Mouse (Mus musculus): ENCODE results near the gene Arf4.

The Arf4 gene

GRCm38 (mm10) chr14:26637851-26638707 is at the start of gene Arf4:
Gene Arf4 (plus strand): TSS chr14:26638074.
- DNase-seq: peak; percentile 98

DNA sequence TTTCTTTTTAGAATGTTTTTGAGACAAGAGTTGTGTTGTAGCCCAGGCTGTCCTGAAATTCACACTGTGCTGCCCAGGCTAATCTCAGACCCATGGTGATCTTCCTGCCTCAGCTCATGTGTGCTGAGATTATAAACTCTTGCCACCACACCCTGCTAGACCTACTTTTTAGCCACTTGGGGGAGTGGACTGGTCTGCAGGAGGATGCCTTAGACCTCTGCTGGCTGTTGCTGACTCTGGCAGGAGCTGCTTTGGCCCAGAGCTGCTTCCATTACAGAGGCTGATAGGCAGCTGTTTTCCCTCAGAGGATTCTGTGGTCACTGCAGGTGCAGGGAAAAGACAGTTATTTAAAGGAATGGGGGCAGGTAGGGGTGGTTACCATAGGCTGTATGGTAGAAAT is 46.5 kb upstream of the Arf4 start:
- peak; percentile 25 for DNase-seq

GRCm38 (mm10) chr14:26593281-26593895 is 44.5 kb upstream of the Arf4 start:
- peak; percentile 42 for DNase-seq

- DNase-seq: peak; percentile 71
Measured at GRCm38 (mm10) chr14:26595167-26595566, 42.7 kb upstream of the Arf4 start.

DNA sequence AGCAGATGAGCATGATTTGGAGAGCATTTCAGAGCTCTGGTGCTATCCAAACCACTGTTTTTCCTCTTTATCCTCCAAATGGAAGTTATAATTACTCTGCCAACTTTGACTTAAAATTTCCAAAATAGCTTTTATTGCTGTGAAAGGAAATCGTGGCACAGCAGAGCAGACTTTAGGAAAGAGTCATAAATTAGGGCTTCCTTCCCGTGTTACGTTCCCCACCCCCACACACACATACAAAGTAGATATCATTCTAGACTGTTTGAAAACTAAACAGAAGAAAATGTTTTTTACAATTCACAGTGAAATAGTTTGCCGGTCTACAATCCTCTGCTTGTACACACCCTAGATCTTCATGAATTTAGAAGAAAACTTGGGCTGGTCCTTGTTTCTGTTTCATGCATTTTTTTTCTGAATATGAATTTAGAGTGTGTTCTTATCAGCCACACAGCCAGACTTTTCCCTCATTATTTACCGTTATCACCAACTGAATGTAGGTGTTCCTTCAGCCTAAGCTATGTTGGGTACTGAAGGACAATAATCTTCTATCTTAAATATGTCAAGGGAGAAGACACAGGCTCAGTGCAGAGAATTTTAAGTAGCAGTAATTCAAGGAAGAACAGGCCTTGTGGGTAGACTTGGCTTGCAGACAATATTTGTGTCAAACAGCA is 42.0 kb upstream of the Arf4 start:
- peak; percentile 7 for DNase-seq

GRCm38 (mm10) chr14:26605354-26605753 is 32.5 kb upstream of the Arf4 start:
- DNase-seq: no peak

DNA sequence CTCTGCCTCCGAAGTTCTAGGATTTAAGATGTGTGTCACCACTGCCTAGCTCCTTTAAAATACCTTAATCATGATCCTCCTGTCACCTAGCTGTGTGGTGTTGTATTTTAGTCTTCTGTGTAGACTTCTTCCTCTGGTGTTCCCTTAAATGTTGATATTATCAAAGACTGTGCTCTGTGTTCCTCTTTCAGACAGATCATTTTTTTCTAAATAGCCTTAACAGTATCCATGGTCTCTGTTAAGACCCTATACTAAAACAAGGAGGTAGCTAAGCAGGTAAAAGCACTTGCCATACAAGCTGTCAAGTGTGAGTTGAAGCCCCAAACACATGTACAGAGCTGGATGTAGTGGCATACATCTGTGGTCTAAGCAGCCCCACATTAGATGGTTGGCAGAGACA is 28.2 kb upstream of the Arf4 start:
- DNase-seq: no peak

- DNase-seq: no peak
Measured at GRCm38 (mm10) chr14:26610689-26611088, 27.2 kb upstream of the Arf4 start.

GRCm38 (mm10) chr14:26625301-26625700 is 12.6 kb upstream of the Arf4 start:
- no peak for DNase-seq

DNA sequence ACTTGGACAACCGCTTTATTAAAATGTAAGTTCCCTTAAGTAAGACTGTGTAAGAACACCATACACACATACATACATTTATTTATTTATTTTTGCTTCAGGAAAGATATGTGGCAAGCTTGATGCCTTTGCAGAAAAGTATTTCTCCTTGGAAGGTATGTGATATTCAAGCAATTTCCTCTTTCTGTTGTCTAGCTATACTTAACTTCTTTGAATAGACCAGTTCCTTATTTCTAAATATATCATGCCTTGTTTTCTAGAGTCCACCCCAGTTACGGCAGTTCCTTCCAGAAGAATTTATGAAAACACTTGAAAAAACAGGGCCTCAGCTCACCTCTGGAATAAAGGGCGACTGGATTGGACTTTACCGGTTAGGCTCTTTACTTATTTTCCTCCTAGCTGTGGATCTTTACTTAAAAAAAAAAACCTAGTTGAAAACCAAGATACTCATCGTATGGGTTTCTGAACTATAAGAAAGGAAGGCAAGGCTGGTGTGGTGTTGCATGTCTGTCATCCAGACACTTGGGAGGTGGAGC is 11.2 kb upstream of the Arf4 start:
- no peak for DNase-seq

- DNase-seq: no peak
Measured at GRCm38 (mm10) chr14:26637025-26637850, 636 bp upstream of the Arf4 start.

DNA sequence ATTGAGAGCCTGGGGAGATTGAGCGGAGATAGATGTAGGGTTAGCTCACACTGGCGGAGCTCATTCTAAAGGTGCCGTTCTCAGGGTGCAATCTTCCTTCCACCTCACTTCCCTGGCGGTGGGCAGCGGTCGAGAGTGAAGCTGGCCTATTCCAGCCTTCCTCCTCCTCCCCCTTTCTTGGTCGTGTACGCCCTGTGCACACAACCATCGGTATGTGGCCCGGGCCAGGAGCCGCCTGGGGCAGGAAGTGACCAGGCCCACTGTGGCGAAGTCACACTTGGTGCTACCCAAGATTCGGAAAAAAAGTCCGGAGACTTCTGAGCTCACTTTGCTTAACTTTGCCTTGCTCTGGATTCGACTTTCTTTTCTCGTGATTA is 822 bp downstream of the Arf4 start:
- peak; percentile 75 for DNase-seq

DNA sequence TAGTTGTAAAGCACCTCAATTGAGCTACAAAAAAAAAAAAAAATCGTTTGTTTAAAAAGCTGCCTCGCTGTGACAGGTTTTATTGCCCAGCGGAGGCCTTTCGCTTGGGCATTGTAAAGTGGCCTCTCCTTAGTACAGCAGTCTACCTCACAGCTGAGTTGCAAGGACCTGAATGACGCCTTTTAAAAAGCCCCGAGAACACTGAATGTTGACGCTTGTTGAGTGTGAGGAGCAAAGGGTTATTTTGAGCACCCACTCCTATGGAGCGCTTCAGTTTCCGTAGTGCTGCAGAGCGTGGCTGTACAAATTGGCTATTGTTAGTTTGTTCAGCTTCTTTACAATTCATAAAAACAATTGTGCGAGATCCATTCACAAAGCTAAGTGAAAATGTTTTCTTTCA is 1.4 kb downstream of the Arf4 start:
- DNase-seq: no peak

DNA sequence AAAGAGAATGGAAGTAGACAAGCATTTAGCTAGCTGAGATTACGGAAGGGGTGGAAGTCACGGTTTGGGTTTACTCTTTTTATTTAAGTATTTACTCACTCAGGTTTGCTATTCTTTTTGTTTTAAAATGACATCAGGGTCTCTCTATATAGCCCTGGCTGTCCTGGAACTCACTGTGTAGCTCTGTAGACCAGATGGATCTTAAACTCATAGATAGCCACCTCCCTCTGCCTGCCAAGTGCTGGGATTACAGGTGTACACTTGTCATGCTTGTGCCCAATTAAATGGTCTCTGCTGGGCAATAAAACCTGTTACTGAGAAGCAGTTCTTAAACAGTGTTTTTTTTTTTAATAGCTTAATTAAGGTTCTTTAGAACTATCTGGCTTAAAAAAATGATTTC is 2.1 kb downstream of the Arf4 start:
- DNase-seq: no peak

DNA sequence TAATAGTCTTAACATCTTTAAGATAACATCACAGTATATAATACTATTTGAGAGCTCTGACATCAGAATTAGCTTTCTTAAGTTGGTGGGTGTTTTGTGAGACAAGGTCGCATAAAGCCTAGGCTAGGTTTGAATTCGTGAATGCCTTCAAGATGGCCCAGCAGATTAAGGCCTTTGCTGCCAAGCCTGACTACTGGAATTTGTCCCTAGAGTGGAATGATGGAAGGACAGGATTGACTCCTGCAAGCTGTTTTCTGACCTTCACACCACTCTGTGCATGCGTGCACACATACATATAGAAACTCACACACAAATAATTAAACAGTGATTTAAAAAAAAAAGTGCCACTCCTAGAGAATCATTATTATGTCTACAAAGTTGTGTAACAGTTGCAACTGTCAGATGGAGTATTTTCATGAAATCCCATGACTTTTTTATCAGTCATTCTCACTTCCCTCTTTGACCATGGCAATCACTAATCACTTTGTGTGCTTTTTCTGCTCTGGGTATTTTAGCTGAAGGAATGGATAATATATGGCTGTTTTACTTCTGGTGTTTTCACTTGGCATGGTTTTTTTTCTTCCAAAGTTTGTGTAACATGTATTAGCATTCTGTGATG is 5.2 kb downstream of the Arf4 start:
- no peak for DNase-seq

DNA sequence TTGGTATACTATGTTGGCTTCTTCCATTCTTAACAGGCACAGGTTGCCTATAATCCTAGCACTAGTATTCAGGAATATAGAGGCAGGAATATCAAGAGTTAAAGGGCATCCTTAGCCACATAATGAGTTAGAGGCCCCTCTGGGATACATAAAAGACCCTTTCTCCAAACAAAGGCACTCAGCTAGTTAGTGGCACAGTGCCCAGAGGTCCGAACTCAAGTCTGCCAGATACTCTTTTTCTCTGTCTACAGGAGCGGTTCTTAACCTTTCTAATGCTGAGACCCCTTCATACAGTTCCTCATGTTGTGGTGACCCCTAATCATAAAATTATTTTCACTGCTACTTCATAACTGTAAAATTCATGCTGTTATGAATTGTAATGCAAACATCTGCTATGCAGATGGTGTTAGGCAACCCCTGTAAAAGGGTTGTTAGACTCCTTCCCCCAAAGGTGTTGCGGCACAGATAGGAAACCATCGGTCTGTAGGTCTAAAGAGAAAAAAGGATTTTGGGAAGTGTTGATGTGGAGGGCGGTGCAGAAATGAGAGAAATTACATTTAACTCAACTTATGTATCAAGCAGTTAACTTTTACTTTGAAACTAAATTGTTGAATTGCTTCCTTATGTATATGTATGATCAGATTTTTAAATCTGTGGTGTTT is 8.2 kb downstream of the Arf4 start:
- no peak for DNase-seq

DNA sequence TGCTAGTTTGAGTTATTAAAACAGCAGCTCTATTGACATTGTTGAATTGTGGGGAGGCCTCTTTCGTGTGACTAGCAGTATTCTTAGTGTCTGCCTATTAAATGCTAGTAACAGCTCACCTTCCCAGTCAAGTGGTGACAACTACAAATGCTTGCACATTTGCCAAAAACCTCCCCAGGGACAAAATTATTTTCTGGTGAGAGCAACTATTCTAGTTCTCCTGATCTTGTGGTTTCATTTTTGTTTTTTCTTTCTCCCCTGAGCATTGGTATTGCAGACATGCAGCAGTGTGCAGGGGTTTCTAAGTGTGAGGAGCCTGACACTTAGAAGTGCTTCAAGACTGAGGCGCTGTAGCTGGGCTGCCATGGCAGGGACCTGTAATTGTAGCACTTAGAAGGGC is 9.9 kb downstream of the Arf4 start:
- DNase-seq: no peak

- peak; percentile 14 for DNase-seq
Measured at GRCm38 (mm10) chr14:26651901-26652300, 14.0 kb downstream of the Arf4 start.

GRCm38 (mm10) chr14:26658178-26658577 is 20.3 kb downstream of the Arf4 start:
- DNase-seq: no peak

DNA sequence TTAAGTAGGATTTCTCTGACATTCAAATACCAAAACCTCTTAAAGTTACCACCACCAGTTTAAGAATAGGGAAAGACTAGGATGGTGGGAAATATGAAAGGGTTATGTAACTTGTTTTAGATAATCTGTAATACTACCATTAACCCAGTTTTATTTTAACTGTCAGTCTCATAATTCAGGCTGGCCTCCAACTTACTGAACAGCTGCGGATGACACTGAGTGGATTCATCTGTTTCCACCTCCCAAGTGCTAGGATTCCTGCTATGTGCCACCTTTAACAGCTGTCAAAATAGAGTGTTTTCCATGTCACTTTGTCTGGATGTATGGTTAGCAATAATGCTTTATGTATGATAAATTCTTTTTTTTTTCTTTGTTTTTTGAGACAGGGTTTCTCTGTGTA is 22.4 kb downstream of the Arf4 start:
- no peak for DNase-seq

DNA sequence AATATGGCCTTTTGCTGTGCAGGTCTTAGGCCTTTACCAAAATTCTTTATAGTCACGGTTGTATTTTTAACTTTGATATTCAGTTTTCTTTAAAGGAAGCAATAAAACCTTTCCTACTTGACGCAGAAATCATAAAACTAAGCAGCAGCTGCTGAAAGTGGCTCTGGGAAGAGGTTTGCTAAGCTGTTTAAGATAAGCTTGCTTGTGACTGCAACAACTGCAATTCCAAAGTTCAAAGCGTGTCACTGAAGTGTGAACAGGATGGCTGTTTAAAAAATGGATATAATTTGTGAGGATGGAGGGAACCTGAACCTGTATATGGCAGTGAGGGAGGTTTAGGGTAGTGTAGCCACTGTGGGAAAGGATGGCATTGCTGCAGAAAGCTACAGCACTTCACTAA is 24.1 kb downstream of the Arf4 start:
- no peak for DNase-seq

DNA sequence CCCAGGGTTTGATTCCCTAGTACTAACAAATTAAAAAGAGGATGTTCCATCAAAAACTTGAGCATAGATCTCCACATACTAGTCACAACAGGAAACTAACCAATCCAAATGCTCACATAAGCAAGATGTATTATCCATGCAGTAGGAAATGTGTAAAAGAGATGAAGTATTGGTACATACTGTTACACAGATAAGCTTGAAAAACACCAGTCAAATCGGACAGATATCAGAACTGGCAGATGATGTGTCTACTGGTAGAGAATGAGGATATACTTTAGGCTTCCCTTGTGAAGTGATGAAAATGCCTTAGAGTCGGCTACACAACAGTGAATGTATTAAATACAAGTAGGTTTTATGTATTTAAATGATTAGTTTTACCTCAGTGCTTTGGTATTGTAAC is 24.6 kb downstream of the Arf4 start:
- DNase-seq: no peak

Data from liver (tissue).